Mouse (Mus musculus) adipocyte (in vitro differentiated cells): ENCODE results near the gene Cyp39a1.

ENCODE experiments used
- DNase-seq: peaks from one replicate; pipeline ENCODE4 v3.0.0-alpha.2; 2016; ENCODE audit warnings: low spot score

Cyp39a1 gene

DNA sequence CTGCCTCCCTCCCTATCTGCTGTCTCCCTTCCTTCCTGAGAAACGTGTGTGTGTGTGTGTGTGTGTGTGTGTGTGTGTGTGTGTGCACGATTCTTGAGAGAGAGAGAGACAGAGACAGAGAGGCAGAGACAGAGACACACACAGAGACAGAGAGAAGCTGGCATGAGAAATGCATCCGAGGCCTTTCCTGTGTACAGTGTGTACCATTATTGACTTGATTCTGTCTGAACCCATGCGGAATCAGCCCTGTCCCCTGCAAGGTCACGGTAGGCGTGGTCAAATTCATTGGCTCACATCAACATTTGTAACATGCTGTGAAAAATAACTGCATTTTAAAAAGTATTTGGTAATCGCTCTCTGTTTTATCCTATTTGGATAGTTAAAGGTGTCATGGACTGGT, 16.9 kb downstream of the Cyp39a1 start:
- no peak for DNase-seq

GRCm38 (mm10) chr17:43684638-43685037, 17.4 kb downstream of the Cyp39a1 start:
- peak; percentile 83 for DNase-seq

GRCm38 (mm10) chr17:43689591-43689990, 22.4 kb downstream of the Cyp39a1 start:
- no peak for DNase-seq

DNA sequence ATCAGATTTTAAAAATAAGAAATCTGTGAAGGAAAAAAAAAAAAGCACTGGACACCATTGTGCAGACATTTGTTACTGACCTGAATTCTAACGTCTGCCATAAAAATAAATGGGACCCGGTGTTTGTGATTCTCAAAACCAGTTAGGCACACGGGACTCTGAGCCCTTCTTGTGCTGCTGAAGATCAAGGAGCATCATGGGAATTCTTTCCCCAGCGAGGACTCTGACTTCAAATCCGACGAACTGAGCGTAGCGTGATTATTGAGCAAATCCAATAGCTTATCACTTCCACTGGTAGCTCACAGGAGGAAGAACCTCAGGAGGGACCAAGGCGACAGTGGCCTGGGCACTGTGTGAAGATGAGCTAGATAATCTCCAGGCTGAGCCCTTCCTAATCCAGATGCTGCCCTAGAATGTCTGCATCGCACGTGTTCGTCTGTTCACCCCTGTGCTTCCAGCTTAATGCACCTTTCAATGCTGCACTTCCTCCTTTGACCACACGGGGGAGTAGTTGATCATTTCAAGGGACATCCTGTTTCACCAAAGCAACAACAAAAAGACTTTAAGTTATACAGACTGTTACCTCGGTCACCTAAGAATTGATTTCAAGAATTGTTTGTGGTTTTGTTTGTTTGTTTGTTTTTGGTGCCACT, 31.9 kb downstream of the Cyp39a1 start:
- peak; percentile 87 for DNase-seq

- peak; percentile 64 for DNase-seq
Measured at GRCm38 (mm10) chr17:43701060-43701459, 33.8 kb downstream of the Cyp39a1 start.

DNA sequence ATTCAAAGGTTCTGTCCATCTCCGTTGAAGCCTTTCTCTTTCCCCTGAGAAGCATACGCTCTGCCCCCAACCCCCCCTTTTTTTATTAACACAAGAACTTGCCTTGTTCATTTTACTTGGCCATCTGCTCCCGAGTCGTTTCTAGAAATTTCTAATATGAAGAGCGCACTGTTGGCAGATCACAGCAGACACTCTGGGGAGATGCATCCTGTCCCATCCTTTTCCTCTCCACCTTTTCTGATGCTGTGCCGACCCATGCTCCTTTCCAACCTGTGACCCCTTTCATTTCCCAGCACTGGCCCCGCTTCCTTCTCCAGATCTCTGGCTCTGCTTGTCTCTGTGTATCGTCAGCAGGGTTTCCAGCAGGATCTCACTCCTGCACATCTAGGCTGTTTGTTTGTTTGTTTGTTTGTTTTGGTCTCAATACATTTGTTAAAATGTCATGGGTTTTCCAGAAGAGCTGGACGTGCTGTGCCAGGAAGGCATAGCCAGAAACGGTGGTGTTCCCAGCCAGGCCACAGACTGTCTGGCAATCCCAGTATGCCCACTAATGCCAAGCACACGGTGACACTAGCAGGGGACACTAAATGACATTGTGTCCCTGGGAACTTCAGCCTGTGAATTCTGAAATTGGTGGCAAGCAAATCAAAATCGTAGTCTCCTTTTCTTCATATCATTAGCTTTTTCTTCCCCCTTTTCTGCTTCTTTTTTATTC, 37.1 kb downstream of the Cyp39a1 start:
- DNase-seq: no peak

DNA sequence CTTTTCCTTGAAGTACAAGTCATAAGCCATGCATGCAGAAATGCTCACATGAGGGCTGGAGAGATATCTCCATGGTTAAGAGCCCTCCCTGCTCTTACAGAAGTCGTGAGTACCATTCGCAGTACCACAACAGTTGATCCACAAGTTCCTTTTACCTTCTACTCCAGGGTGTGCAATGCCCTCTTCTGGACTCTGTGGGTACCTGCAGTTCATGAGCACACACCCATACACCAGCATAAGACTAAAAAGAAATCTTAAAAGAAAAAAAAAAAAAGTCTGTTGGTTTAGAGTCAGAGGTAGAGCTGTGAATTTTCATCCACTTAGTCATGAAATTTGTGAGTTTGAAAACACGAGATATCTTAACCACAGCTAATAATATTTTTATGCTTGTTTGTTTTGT, 39.5 kb downstream of the Cyp39a1 start:
- DNase-seq: no peak

GRCm38 (mm10) chr17:43707254-43707653, 40.0 kb downstream of the Cyp39a1 start:
- DNase-seq: no peak

DNA sequence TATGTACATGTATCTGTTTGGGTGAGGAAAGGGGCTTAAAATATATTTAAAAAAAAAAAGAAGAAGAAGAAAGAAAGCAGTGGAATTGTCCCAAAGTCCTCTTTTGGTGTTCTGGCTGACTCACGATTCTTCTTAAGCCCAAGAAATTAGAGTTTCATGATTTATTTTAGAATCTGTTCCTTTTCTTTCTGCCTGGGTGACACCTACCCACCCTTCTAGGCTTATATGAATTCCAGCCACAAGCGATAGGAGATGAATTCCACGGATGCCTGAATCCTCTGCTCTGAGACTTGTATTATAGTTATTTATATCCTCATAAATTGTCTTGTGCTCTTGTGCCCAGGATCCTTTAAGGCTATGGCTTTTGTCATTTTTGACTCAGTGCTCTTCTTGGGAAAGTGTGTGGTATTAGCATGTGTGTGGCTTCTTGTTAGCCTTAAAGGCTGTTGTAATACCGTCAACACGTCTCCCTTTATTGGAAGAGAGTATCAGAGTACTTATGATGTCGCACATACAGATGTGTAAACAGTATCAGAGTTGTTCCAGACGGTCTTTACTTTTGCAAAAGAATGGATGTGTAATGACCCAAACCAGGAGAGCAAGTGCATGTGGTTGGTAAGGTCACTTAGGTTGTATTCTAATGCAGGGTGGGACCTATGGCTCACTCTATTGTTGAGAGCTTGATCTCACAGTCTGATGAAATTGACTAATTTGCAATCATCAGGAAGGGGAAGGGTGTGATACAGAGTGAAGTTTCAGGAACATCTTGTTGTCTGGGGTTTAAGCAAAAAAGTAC, 44.5 kb downstream of the Cyp39a1 start:
- DNase-seq: no peak

DNA sequence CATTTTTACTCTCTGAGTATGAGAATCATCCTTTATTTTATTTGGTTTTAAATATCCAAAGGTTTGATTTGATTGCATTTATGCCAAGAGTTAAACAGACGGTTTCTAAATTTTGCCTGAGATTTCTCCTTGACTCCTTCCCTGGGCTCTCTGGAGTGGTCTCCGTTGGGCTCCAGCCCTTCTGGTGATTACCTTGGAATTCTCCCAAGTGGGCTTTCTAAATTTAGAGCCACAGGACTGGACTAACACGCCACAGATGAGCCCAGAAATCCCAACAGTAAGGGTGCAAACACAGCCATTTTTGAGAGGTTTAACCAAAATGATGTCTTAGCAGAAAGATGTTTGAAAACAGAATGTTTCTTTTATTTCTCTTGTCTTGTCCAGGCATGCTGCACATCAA, 47.0 kb downstream of the Cyp39a1 start:
- DNase-seq: no peak

- DNase-seq: no peak
Measured at GRCm38 (mm10) chr17:43716601-43717000, 49.4 kb downstream of the Cyp39a1 start.

DNA sequence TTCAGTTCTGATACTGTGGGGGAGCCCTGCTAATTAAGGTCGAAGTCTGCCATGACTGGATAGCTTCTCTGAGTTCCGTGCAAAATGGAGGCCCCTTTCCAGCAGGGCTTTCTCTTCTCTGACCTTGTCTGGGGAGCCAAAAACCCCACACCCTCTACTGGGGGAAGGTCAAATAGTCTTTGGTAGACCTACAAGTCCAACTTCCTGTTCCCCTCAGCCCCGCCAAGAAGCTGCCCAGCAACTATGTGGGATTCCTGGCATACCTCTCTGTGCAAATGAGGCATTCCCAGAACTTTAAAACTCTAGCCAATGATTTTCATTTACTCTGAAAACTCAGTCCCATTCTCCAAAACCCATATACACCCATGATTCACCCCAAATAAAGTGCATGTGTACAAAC, 52.2 kb downstream of the Cyp39a1 start:
- DNase-seq: no peak

DNA sequence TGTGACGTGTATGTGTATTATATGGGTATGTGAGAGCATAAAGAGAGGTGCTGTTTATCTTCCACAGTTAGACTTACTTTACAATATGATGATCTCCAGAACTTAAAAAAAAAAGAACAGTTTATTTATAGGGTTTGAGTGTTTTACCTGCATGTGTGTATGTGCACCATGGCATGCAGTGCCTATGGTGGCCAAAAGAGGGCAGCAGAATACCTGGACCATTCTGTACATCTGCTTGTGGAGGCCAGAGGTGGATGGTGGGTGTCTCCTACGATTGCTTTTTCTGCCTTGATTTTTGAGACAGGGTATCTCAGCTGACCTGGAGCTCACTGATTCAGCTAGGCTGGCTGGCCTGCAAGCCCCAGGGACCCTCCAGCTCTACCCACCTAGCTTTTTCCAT, 57.3 kb downstream of the Cyp39a1 start:
- DNase-seq: no peak

DNA sequence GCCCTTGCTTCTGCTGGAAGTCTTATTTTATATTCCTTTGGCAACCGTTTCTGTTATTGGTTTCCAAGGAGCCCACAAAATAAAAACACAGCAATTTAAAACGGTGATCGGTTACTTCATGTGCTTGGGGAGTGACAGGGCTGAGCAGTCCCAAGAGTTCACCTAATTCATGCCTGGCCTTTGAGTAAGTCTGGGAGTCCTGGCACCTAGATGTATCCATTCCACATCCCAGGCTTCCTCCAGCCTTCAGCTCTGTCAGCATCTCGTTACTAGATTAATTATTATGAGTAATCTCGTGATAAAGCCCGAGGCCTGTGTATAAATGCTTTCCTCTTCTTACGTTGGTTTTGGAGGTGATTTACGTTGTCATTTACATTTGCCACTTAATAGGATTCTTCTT, 64.1 kb downstream of the Cyp39a1 start:
- DNase-seq: no peak

- no peak for DNase-seq
Measured at GRCm38 (mm10) chr17:43731976-43732375, 64.8 kb downstream of the Cyp39a1 start.

DNA sequence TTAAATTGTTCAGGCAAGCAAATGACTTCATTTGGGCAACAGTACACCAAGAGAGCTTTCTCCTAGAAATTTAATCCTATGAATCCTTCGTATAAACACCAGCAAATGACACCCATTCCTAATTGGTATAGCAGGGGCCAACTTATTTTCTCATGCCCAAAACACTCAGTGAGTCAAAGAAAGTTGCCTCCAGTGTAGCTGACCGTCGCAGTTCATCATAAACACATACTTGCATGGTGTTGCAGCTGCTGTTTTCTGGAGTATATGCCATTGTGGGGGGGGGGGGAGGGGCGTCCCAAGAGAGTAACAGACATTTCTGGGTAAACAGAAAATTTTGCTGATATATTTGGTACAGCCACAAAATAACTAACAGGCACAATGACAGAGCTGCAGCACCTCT, 67.0 kb downstream of the Cyp39a1 start:
- DNase-seq: no peak

DNA sequence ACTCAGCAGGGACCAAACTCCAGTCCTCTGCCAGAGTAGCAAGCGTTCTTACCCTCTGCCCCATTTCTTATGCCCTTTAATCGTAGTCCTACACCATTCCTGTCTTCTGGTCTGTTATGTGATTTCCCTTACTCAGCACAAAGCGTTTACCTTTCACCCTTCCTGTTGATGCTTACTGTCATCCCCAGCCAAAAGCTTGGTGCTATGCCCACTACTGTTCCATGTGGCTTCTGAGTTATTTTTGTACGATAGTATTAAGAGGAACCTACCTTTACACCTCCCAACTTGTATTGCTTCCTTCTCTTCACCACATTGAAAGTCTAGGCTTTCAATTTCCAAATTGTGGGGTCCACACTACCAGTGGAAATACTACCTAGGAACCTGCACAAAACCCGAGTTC, 76.7 kb downstream of the Cyp39a1 start:
- DNase-seq: no peak

DNA sequence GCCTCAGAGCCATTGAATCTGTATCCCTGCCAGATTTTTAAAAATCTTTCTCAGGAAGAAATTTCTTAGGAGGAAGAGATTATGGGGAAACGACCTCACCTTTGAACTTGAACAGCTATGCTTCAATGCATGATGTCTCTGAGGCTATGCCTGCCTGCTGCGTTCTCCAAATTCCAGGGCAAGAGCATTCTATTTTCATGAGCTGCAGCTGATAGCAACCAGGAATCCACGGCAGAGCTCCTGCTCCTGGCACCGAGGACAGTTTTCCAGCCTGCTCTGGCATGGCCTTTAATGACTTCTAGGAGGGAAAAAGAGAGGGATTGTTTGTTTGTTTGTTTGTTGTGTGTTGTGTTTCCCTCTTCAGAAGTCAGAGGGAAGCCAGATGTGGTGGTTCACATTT, 77.2 kb downstream of the Cyp39a1 start:
- peak; percentile 18 for DNase-seq

- DNase-seq: no peak
Measured at GRCm38 (mm10) chr17:43751146-43751545, 83.9 kb downstream of the Cyp39a1 start.

DNA sequence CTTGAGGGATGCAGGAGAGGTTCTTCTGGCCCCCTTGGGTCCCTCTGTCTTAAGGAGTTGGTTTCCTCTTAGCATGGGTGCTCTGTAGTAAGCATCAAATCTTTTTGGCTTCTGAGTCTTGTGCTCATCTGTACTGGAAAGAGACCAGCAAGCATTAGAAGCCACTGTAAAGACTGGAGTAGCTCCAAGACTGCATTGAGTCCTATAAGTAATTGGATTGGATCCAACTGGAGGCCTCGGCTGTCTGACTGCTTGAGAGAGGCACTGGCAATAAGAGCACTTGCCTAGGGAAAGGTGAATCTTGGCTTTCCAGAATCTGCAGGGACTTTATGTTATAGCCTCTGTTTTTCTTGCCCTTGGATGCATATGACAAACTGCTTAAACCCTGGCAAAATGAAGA, 85.6 kb downstream of the Cyp39a1 start:
- DNase-seq: no peak

DNA sequence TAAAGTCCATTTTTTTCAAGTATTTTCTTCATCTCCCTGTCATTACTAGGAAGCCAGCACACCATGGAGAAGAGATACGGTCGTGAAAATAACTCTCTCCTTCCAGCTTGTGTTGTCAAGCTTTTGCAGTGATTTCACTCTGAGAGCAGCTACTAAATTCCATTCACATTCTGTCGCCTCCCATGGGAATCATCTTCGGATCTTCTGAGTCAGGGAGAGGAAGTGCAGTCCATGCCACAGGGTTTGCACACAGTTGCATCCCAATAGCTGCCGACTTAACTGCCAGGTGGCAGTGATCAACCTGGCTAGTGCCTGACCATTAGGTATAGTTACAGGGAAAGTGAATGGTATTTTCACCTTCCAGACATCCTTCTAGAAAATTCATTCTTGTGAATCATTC, 87.5 kb downstream of the Cyp39a1 start:
- no peak for DNase-seq

- peak; percentile 56 for DNase-seq
Measured at GRCm38 (mm10) chr17:43758607-43759259, 91.5 kb downstream of the Cyp39a1 start.

DNA sequence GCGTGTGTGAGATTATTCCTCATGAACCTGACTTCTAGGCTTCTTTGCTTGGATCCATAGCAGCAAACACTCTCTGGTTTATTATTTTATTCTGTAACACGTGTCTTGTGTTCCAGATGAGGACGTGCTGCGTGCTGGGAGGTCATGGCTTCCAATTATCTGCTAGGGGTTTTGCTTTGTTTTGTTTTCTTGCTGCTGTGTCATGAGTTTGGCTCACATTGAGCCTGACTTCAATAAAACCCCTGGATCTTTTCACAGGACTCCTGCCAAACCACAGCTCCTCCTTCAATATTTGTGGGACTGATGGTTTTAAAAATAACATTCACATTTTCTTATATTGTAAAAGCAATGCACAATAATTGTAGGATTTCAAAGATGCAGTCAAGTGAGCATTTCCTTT, 117.3 kb downstream of the Cyp39a1 start:
- peak; percentile 85 for DNase-seq
